In genomic region chr2:11231988-11232387, GRCm38 (mm10) we compare ENCODE assay signal across 24 mouse cellular contexts.
DNase-seq lines count a peak whose midpoint lies in the region; ATAC-seq and TF ChIP-seq lines count a peak whose summit lies in the region.
"Had no signal": no experiment of that assay in that cellular context is flagged by ENCODE, and none has a peak within 500 bp of the region (broad histone marks: within the 10 kb centered on the region; RNA-seq: fewer than 3 reads in every experiment).

No protein-coding gene starts in this region.

- WGBS in heart, adult 2 months, result 92% methylated on average over 5 of the region's 5 CpGs
- WGBS in liver, embryonic 11.5 days, result 78% methylated on average over 5 of the region's 5 CpGs
- WGBS in liver, postnatal 0 days (ENCODE audit: insufficient replicate concordance), result 73% methylated on average over 5 of the region's 5 CpGs
- WGBS in intestine, embryonic 16.5 days, result 79% methylated on average over 5 of the region's 5 CpGs

- TF ChIP-seq CTCF in heart, adult 2 months (IDR thresholded peaks at IDR 0.05), result no peak
- TF ChIP-seq CTCF in liver, postnatal 0 days (IDR thresholded peaks at IDR 0.05; ENCODE audit: low read depth), result no peak

- no peak overlapping the region for H3K9ac ChIP-seq in heart, adult 2 months (ENCODE audit: low read depth, low read length)
- no peak overlapping the region for H3K9ac ChIP-seq in liver, embryonic 11.5 days (ENCODE audit: low read depth, low read length)
- H3K9ac ChIP-seq in liver, postnatal 0 days (replicated peaks), result no peak overlapping the region
- H3K9ac ChIP-seq in intestine, embryonic 16.5 days (ENCODE audit: low read depth, low read length), result no peak overlapping the region
- H3K9ac ChIP-seq: embryonic facial prominence, embryonic 12.5 days; forebrain, embryonic 15.5 days had no signal

- no peaks in the 10 kb centered on the region for H3K27me3 ChIP-seq in heart, adult 2 months (ENCODE audit: control insufficient read depth, insufficient read depth, low read length)
- H3K27me3 ChIP-seq in liver, embryonic 11.5 days (replicated peaks; ENCODE audit: control insufficient read depth, insufficient read depth, low read length), result no peaks in the 10 kb centered on the region
- no peaks in the 10 kb centered on the region for H3K27me3 ChIP-seq in liver, postnatal 0 days (ENCODE audit: insufficient read depth, low read length)
- no peaks in the 10 kb centered on the region for H3K27me3 ChIP-seq in intestine, embryonic 16.5 days (replicated peaks; ENCODE audit: control insufficient read depth, insufficient read depth, low read length)
- H3K27me3 ChIP-seq: CH12.LX; embryonic facial prominence, embryonic 12.5 days; forebrain, embryonic 15.5 days had no signal

- 0 out of 2 replicates have a peak, but pooled peaks have one; percentile 49 for ATAC-seq in liver, embryonic 11.5 days (replicated peaks; ENCODE audit: low FRiP score)
- ATAC-seq in liver, postnatal 0 days, result no peak
- peak; percentile 44; the same call in 1 of the 2 replicates for ATAC-seq in intestine, embryonic 16.5 days
- ATAC-seq in megakaryocyte-erythroid progenitor cell, adult 5-6 weeks (replicated peaks; ENCODE audit: low FRiP score, low TSS enrichment, poor library complexity, severe bottlenecking), result peak; percentile 70
- ATAC-seq: activated CD4-positive, CD25-positive, alpha-beta regulatory T cell, adult 4 months; CD4-positive, CD25-positive, alpha-beta regulatory T cell, adult 4 months; forebrain, embryonic 15.5 days; Patski had no signal

- no peaks in the 10 kb centered on the region for H3K4me1 ChIP-seq in heart, adult 2 months (ENCODE audit: control insufficient read depth, insufficient read depth, low read length)
- H3K4me1 ChIP-seq in liver, embryonic 11.5 days (replicated peaks; ENCODE audit: control insufficient read depth, insufficient read depth, low read length), result no peaks in the 10 kb centered on the region
- H3K4me1 ChIP-seq in liver, postnatal 0 days (ENCODE audit: insufficient read depth), result no peaks in the 10 kb centered on the region
- no peaks in the 10 kb centered on the region for H3K4me1 ChIP-seq in intestine, embryonic 16.5 days (ENCODE audit: control insufficient read depth, insufficient read depth, low read length)
- H3K4me1 ChIP-seq: embryonic facial prominence, embryonic 10.5 days; embryonic facial prominence, embryonic 12.5 days; forebrain, embryonic 15.5 days had no signal

- H3K9me3 ChIP-seq in liver, embryonic 11.5 days (ENCODE audit: control insufficient read depth, low read length), result no peaks in the 10 kb centered on the region
- H3K9me3 ChIP-seq in liver, postnatal 0 days (ENCODE audit: low read length), result no peaks in the 10 kb centered on the region
- H3K9me3 ChIP-seq in intestine, embryonic 16.5 days (ENCODE audit: control insufficient read depth, low read length), result no peaks in the 10 kb centered on the region
- H3K9me3 ChIP-seq: embryonic facial prominence, embryonic 10.5 days; embryonic facial prominence, embryonic 12.5 days; forebrain, embryonic 15.5 days; G1E had no signal

- H3K27ac ChIP-seq in heart, adult 2 months, result no peak overlapping the region
- H3K27ac ChIP-seq in liver, embryonic 11.5 days (ENCODE audit: low read depth, low read length), result no peak overlapping the region
- no peak overlapping the region for H3K27ac ChIP-seq in liver, postnatal 0 days (ENCODE audit: low read depth)
- no peak overlapping the region for H3K27ac ChIP-seq in intestine, embryonic 16.5 days (ENCODE audit: low read length)
- H3K27ac ChIP-seq: embryonic facial prominence, embryonic 10.5 days; embryonic facial prominence, embryonic 12.5 days; forebrain, embryonic 15.5 days had no signal

- TF ChIP-seq EP300 in heart, adult 2 months (IDR thresholded peaks at IDR 0.05; ENCODE audit: insufficient read depth, low read depth, low read length), result no peak
- TF ChIP-seq EP300 in liver, postnatal 0 days (IDR thresholded peaks at IDR 0.05; ENCODE audit: low read depth), result no peak

- no peaks in the 10 kb centered on the region for H3K36me3 ChIP-seq in heart, adult 2 months (ENCODE audit: control insufficient read depth, insufficient read depth, low read length)
- H3K36me3 ChIP-seq in liver, embryonic 11.5 days (ENCODE audit: control insufficient read depth, insufficient read depth, low read length), result no peaks in the 10 kb centered on the region
- no peaks in the 10 kb centered on the region for H3K36me3 ChIP-seq in liver, postnatal 0 days (replicated peaks; ENCODE audit: insufficient read depth, low read length)
- no peaks in the 10 kb centered on the region for H3K36me3 ChIP-seq in intestine, embryonic 16.5 days (ENCODE audit: control insufficient read depth, insufficient read depth, low read length)
- H3K36me3 ChIP-seq: embryonic facial prominence, embryonic 10.5 days; embryonic facial prominence, embryonic 12.5 days; forebrain, embryonic 15.5 days; G1E had no signal

- H3K4me2 ChIP-seq in liver, embryonic 11.5 days, result no peak overlapping the region
- no peak overlapping the region for H3K4me2 ChIP-seq in liver, postnatal 0 days (ENCODE audit: low read depth, low read length)
- H3K4me2 ChIP-seq in intestine, embryonic 16.5 days (ENCODE audit: low read depth, low read length), result no peak overlapping the region
- H3K4me2 ChIP-seq: embryonic facial prominence, embryonic 12.5 days; forebrain, embryonic 15.5 days had no signal

- H3K4me3 ChIP-seq in heart, adult 2 months, result no peak overlapping the region
- no peak overlapping the region for H3K4me3 ChIP-seq in liver, embryonic 11.5 days (ENCODE audit: low read depth, low read length)
- H3K4me3 ChIP-seq in liver, postnatal 0 days (ENCODE audit: low read depth, low read length), result no peak overlapping the region
- no peak overlapping the region for H3K4me3 ChIP-seq in intestine, embryonic 16.5 days (ENCODE audit: low read length)
- H3K4me3 ChIP-seq: embryonic facial prominence, embryonic 10.5 days; embryonic facial prominence, embryonic 12.5 days; forebrain, embryonic 15.5 days had no signal

- intact Hi-C loops in heart, adult 2 months (cut with DNase I), result no loop called here

- no peak for TF ChIP-seq POLR2A in heart, adult 2 months (IDR thresholded peaks at IDR 0.05; ENCODE audit: insufficient read depth, low read depth, low read length)

- no peaks in the 10 kb centered on the region for H3K79me2 ChIP-seq in heart, adult 2 months (replicated peaks; ENCODE audit: control insufficient read depth, insufficient read depth, low read length)

- DNase-seq in heart, adult 11 months, result peak; percentile 1
- no peak for DNase-seq in heart, adult 2 months
- no peak for DNase-seq in liver, embryonic 11.5 days (ENCODE audit: low spot score)
- DNase-seq in liver, postnatal 0 days, result no peak
- DNase-seq in ovary, adult 18-20 months (ENCODE audit: low spot score), result no peak
- DNase-seq: adrenal gland, adult 8-10 months; adrenal gland, postnatal 14 days; adrenal gland, postnatal 36 days; B cell, adult 2 months; cerebellum, adult 11-12 months; cerebellum, adult 2 months; cerebellum, adult 9-10 months; cerebellum, postnatal 10 days; cerebellum, postnatal 25 days had no signal
